Mouse (Mus musculus) forebrain, embryonic 12.5 days (tissue): ENCODE results near the gene Fbxl5. TPM values are rescaled to one million over a fixed set of nuclear protein-coding genes. Genes with fewer than 3 reads are reported as not detected.

Source experiments
- ATAC-seq: fragments of 200-750 bp; cut with Nextera tagmentation; 2 replicates; pipeline ENCODE4 v1.8.0; 2017; ENCODE audit warnings: moderate TSS enrichment; ENCODE audit not compliant: low FRiP score
- H3K27ac ChIP-seq: fragments of 300-500 bp; sonication (generic); 2 replicates; pipeline ENCODE4 v1.5.1; 2016; ENCODE audit warnings: mild to moderate bottlenecking
- H3K27me3 ChIP-seq: fragments of 300-500 bp; sonication (generic); 2 replicates; pipeline ENCODE4 v1.6.1; 2016; ENCODE audit warnings: mild to moderate bottlenecking
- H3K36me3 ChIP-seq: fragments of 300-500 bp; sonication (generic); replicated peaks from 2 replicates; pipeline ENCODE4 v1.6.1; 2016; ENCODE audit warnings: mild to moderate bottlenecking
- H3K4me1 ChIP-seq: fragments of 300-500 bp; sonication (generic); 2 replicates; pipeline ENCODE4 v1.6.1; 2016
- H3K4me2 ChIP-seq: fragments of 300-500 bp; sonication (generic); 2 replicates; pipeline ENCODE4 v1.6.1; 2016; ENCODE audit warnings: mild to moderate bottlenecking, moderate library complexity
- H3K4me3 ChIP-seq: fragments of 300-500 bp; sonication (generic); replicated peaks from 2 replicates; pipeline ENCODE4 v1.5.1; 2016; ENCODE audit warnings: mild to moderate bottlenecking
- H3K9ac ChIP-seq: fragments of 300-500 bp; sonication (generic); 2 replicates; pipeline ENCODE4 v1.6.1; 2016; ENCODE audit warnings: mild to moderate bottlenecking
- H3K9me3 ChIP-seq: fragments of 300-500 bp; sonication (generic); 2 replicates; pipeline ENCODE4 v1.6.1; 2016
- WGBS: fragments of 180-500 bp; shearing (Covaris S2); methylation state at CpG from one replicate; pipeline ENCODE4 v1.1.7; 2016; 5-methylcytosine and 5-hydroxymethylcytosine counted together
- polyA plus RNA-seq: library from polyadenylated mRNA; unstranded; fragments of >200 nt; fragmentation: Nextera tagmentation; extraction: Ambion mirVana; gene quantifications from 2 replicates; pipeline ENCODE4 v1.2.1, GENCODE M21; 2016

The Fbxl5 gene
- polyA plus RNA-seq, 1 experiment from 2014 or later, result 70.1 TPM

DNA sequence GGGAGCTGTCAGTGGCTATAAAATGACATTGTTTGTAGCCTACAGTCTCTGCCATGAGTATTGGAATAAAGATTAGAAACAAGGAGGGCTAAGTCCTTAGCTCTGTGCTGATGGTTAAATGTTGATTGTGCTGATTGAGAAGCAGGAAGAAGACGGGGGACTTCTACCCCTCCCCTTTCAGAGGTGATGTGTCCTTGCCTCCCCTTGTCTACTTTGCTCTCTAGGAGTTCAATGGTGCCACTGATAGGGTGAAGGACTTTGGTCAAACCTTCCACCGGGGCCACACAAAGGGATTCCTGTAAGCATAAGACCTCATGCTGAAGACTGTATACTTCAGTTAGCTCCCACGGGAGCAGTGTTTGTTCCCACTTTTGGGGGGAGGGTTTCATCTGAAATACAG lies 1.4 kb upstream of the Fbxl5 start:
- Histone ChIP-seq H3K9ac (no peak overlapping the region), H3K9me3 (no peaks in the 10 kb centered on the region), H3K4me2 (no peak overlapping the region), H3K36me3 (no peaks in the 10 kb centered on the region), H3K27me3 (no peaks in the 10 kb centered on the region), H3K4me1 (no peaks in the 10 kb centered on the region), H3K27ac (no peak overlapping the region), H3K4me3 (no peak overlapping the region)
- no peak for ATAC-seq
- WGBS, result 87% methylated on average over 3 of the region's 3 CpGs

DNA sequence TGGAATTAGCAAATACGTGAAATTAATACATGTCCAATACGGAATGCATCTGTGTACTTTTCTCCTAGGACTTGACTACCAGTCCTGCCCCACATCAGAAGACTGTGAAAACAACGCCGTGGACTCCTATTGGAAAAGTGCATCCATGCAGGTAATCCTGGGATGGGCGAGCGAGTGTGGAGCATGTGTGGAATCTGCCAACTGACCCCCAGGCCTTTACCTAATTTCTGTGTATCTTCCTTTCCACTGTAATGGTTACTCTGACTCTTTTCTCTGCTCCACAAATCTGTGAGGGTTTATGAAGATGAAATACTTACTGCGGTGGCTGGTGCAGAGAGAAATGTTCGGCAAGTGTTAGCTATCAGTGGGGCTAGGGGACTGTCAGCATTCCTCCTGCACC lies 761 bp upstream of the Fbxl5 start:
- H3K9me3 ChIP-seq, result no peaks in the 10 kb centered on the region
- H3K27ac ChIP-seq, result no peak overlapping the region
- ATAC-seq, result no peak
- H3K4me2 ChIP-seq, result no peak overlapping the region
- WGBS, result 74% methylated on average over 8 of the region's 8 CpGs
- no peaks in the 10 kb centered on the region for H3K4me1 ChIP-seq
- H3K36me3 ChIP-seq, result no peaks in the 10 kb centered on the region
- H3K27me3 ChIP-seq, result no peaks in the 10 kb centered on the region
- no peak overlapping the region for H3K9ac ChIP-seq
- H3K4me3 ChIP-seq, result no peak overlapping the region

DNA sequence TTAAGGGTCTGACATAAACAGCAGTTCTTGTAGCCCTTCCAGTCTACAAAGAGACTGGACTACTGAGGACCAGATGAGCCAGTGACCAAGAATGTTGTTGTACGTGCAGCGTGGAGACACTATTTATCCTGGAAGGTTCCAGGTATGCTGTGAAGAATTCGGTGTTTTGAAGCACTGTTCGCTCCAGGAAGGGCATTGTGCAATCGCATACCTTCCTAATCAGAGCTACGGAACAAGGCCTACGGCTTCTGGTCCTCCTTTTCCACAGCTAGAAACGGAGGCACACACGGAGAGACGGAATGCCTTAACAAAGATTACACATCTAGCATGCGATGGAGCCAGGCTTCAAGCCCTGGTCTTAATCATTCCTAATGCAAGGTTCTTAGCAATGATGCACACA lies 653 bp downstream of the Fbxl5 start:
- Histone ChIP-seq H3K27me3 (no peaks in the 10 kb centered on the region), H3K4me3 (no peak overlapping the region), H3K4me2 (no peak overlapping the region), H3K4me1 (no peaks in the 10 kb centered on the region), H3K27ac (no peak overlapping the region), H3K9ac (no peak overlapping the region), H3K36me3 (no peaks in the 10 kb centered on the region), H3K9me3 (no peaks in the 10 kb centered on the region)
- WGBS, result 92% methylated on average over 11 of the region's 11 CpGs
- ATAC-seq, result no peak

DNA sequence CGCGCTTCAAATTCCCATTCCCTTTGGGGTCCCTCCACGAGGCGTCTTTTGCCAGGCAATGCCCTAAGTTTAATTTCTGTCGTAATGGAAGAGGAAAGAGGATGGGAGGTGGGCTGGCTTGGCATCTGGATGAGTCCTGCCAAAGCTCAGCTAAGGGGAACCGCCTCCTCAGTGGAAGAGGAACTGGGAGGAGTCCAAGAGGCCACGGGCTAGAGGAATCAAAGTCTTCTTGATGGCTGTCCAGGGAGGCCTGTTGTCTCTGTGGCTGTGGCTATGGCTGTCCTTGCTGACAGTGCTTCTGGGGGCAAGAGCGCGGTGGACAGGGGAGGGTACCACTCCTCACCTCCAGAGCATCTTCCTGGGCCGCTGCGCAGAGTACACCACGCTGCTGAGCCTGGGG lies 2.7 kb downstream of the Fbxl5 start, which contains the start of gene Bst1:
Bst1 (plus strand) TSS at position 191 of the 400 bp plus-strand sequence.
- Histone ChIP-seq H3K4me3 (no peak within 1 kb of the TSS), H3K27me3 (no peaks in the 10 kb centered on the region), H3K36me3 (no peaks in the 10 kb centered on the region), H3K27ac (no peak within 1 kb of the TSS), H3K4me1 (no peaks in the 10 kb centered on the region), H3K9me3 (no peaks in the 10 kb centered on the region), H3K9ac (no peak within 1 kb of the TSS), H3K4me2 (no peak within 1 kb of the TSS)
- WGBS, result 50% methylated on average over 12 of the region's 12 CpGs
- ATAC-seq, result no peak

DNA sequence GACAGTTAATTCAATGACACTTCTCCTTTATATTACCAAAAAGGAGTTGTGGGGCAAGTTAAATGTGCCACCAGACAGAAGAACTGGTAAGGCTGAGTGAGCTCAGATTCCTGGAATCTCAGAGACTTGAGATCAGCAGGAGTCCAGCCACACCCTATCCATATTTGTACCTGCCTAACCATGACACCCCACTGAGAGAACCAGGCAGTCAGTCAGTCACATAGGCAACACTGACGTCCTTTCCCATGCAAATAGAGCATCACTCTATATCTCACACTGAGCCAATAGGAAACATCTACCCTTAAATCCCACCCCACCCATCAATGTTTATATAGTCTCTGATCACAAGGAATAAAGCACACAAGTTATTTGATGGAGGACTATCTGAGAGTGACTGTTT lies 5.7 kb downstream of the Fbxl5 start:
- Histone ChIP-seq H3K27ac (no peak overlapping the region), H3K9me3 (no peaks in the 10 kb centered on the region), H3K36me3 (no peaks in the 10 kb centered on the region), H3K9ac (no peak overlapping the region), H3K4me3 (no peak overlapping the region), H3K27me3 (no peaks in the 10 kb centered on the region), H3K4me2 (no peak overlapping the region), H3K4me1 (no peaks in the 10 kb centered on the region)
- ATAC-seq, result no peak
- WGBS, result 52% methylated on average over 1 of the region's 1 CpGs

DNA sequence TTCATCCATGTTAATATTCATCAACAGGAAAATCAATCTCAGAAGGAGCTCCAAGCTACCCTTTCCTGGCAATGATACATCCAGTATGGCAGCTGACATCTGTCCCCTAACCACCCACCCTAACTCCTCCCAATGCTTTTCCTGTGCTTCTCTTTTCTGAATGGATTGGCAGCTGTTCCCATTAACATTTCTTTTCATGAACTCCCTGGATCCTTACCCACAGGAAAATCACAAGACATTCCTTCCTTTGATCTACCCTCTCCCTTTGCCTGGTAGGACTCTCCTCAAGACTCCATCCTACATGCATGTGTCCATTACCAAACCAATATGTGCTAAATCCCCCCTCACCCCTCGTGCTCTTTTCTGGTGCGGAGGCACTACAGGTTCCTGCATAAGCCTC lies 6.9 kb downstream of the Fbxl5 start:
- H3K27me3 ChIP-seq, result no peaks in the 10 kb centered on the region
- no peaks in the 10 kb centered on the region for H3K9me3 ChIP-seq
- 86% methylated on average over 2 of the region's 2 CpGs for WGBS
- no peak overlapping the region for H3K4me2 ChIP-seq
- no peak overlapping the region for H3K4me3 ChIP-seq
- no peaks in the 10 kb centered on the region for H3K4me1 ChIP-seq
- no peak for ATAC-seq
- no peak overlapping the region for H3K9ac ChIP-seq
- no peaks in the 10 kb centered on the region for H3K36me3 ChIP-seq
- no peak overlapping the region for H3K27ac ChIP-seq

DNA sequence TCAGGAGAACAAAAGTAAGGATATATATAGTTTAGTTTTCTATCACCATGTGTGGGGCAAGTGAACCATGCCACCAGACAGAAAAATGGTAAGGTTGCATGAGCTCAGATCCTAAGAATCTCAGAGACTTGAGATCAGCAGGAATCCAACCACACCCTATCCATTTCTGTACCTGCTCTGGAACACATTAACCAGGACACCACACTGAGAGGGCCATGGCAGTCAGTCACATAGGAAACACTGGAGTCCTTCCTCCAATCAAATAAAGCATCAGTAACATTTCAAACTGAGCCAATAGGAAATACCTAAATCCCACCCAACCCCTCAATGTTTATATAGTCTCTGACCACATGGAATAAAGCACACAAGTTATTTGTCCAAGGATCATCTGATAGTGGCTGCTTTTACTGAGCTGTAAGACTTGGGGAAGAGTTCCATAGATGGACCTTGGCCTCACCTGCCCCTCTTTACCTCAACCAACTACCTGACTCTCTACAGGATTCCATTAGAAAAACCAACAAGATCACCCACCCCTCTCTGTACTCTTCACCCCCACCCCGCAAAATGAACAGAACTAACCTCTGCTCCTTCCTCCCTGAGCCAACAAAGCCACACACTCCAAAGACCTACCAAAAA lies 10.9 kb downstream of the Fbxl5 start:
- 94% methylated on average over 1 of the region's 1 CpGs for WGBS
- H3K9me3 ChIP-seq, result no peaks in the 10 kb centered on the region
- H3K4me3 ChIP-seq, result no peak overlapping the region
- no peak overlapping the region for H3K9ac ChIP-seq
- no peaks in the 10 kb centered on the region for H3K4me1 ChIP-seq
- no peak overlapping the region for H3K4me2 ChIP-seq
- H3K27me3 ChIP-seq, result 0 out of 2 replicates have a peak, but pooled peaks cover 2% of the 10 kb centered on the region
- ATAC-seq, result no peak
- no peak overlapping the region for H3K27ac ChIP-seq
- no peaks in the 10 kb centered on the region for H3K36me3 ChIP-seq

DNA sequence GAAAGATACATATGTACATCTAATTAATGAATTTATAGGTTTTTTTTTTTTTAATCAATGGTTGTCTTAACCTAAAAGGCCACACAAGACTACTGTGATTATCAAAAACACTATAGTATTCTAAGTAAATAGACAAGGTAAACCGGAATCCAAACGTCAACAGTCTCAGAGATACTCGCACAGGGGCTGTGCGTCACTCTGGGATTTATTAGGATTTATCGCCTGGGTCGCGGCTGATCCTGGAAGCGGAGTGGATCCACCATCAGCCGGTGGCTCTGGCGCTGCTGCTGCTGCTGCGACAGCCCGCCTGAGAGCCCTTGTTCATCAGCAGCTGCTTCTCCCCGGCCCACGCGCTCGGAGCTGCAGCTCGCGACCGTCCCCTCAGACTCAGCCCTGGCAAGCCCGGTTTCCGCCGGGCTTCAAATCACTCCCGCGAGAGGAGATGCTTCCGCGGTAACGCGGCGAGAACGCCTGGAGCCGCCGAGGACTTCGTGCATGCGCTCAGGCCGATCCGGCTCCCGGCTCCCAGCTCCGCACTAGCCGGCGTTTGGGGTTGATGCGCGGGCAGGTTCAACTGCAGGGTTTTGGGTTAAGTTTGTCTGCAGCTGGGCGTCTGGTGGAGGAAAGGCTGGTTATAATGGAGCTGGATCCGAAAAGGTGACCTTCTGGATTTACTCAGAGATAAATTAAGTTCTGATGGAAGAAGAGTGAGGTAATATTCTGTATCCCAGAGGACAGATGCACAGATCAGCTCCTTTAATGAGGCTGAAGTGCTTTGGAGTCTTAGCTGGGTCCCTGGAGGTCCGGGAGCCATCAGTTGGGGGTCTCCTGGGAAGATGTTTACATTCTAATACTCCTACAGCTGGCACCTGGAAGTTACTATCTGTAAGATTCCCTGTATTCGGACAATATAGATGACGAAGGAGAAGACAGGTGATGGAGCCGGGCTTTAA lies 13.4 kb downstream of the Fbxl5 start:
- no peaks in the 10 kb centered on the region for H3K4me1 ChIP-seq
- H3K4me2 ChIP-seq, result peak overlapping the region; percentile 65
- WGBS, result 4% methylated on average over 48 of the region's 48 CpGs
- H3K4me3 ChIP-seq, result peak overlapping the region; percentile 46
- peak overlapping the region; percentile 79 for H3K27ac ChIP-seq
- H3K9ac ChIP-seq, result peak overlapping the region; percentile 69
- H3K9me3 ChIP-seq, result no peaks in the 10 kb centered on the region
- peak; percentile 97 for ATAC-seq
- 0 out of 2 replicates have a peak, but pooled peaks cover 2% of the 10 kb centered on the region for H3K27me3 ChIP-seq
- H3K36me3 ChIP-seq, result no peaks in the 10 kb centered on the region

DNA sequence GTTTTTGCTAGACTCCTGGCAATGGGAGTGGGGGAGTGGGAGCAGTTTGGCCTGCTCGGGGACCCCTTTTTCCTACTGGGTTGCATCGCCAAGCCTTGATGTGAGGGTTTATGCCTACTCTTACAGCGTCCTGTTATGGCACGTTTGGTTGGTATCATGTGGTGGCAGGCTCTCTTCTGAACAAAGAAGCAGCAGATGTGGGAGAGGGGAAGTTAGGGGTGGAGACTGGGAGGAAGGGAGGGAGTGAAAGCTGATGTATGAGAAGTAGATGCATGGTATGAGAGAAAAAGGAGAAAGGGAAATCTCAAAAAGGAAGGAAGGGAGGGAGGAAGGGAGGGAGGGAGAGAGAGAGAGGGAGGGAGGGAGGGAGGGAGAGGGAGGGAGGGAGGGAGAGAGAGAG lies 14.5 kb downstream of the Fbxl5 start:
- 78% methylated on average over 4 of the region's 4 CpGs for WGBS
- no peak overlapping the region for H3K27ac ChIP-seq
- ATAC-seq, result no peak

DNA sequence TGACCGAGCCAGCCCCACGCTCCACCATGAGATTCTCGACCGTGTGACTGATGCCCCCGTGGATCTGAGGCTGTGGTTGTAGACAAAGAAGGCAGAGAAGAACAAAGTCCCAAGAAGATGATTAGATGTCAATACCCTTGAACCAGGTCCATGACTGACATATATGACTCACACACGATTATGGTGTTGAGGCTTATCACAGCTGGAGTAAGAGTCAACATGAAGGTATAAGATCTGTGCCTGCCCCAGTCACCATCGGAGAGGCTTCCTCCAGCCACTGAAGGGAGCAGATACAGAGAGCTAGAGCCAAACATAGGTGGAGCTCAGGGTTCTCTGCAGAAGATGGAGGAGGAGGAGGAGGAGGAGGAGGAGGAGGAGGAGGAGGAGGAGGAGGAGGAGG lies 15.1 kb downstream of the Fbxl5 start:
- Histone ChIP-seq H3K27me3 (0 out of 2 replicates have a peak, but pooled peaks cover 2% of the 10 kb centered on the region), H3K4me3 (no peak overlapping the region), H3K9me3 (no peaks in the 10 kb centered on the region), H3K9ac (no peak overlapping the region), H3K36me3 (no peaks in the 10 kb centered on the region), H3K4me1 (no peaks in the 10 kb centered on the region), H3K27ac (no peak overlapping the region), H3K4me2 (no peak overlapping the region)
- no peak for ATAC-seq
- 97% methylated on average over 7 of the region's 7 CpGs for WGBS

More for the DNA sequence above, 14.5 kb downstream of the Fbxl5 start:
- no peaks in the 10 kb centered on the region for H3K4me1 ChIP-seq
- H3K9me3 ChIP-seq, result no peaks in the 10 kb centered on the region
- no peak overlapping the region for H3K4me2 ChIP-seq
- no peaks in the 10 kb centered on the region for H3K36me3 ChIP-seq
- 0 out of 2 replicates have a peak, but pooled peaks cover 2% of the 10 kb centered on the region for H3K27me3 ChIP-seq
- no peak overlapping the region for H3K9ac ChIP-seq
- no peak overlapping the region for H3K4me3 ChIP-seq

DNA sequence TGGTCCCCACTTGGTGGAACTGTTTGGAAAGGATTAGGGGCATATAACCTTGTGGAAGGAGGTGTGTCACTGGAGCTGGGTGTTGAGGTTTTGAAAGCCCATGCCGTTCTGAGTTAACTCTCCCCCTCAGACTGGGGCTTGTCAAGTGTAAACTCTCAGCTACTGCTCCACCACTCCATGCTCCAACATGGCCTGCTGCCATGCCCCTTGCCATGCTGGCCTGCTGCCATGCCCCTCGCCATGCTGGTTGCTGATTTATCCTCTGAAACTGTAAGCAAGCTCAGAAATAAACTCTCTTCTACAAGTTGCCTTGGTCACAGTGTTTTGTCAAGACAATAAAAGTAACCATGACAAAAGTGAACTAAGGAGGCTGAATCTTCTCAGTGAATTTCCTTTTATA lies 16.0 kb downstream of the Fbxl5 start:
- no peaks in the 10 kb centered on the region for H3K9me3 ChIP-seq
- ATAC-seq, result no peak
- no peaks in the 10 kb centered on the region for H3K36me3 ChIP-seq
- H3K9ac ChIP-seq, result no peak overlapping the region
- H3K4me1 ChIP-seq, result no peaks in the 10 kb centered on the region
- 83% methylated on average over 2 of the region's 2 CpGs for WGBS
- no peak overlapping the region for H3K4me3 ChIP-seq
- no peak overlapping the region for H3K4me2 ChIP-seq
- H3K27me3 ChIP-seq, result 0 out of 2 replicates have a peak, but pooled peaks cover 2% of the 10 kb centered on the region
- H3K27ac ChIP-seq, result no peak overlapping the region

DNA sequence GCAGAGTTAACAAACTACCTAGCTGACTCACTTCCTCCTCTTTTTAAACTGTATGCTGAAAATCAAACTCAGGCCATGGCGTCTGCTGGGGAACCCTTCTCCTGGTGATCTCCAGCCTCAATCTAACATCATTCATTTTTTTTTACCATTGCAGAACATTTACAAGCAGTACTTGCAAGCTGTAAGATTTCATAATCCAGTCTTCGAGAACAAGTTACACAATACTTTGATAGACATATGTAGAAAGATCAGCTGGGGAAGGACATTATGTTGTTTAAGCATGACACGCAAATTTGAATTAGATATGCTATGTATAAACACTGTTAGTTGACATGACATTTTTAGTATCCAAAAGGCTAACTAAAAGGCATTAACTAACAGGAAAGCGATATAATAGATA lies 19.6 kb downstream of the Fbxl5 start:
- no peak overlapping the region for H3K9ac ChIP-seq
- 0 out of 2 replicates have a peak, but pooled peaks cover 2% of the 10 kb centered on the region for H3K27me3 ChIP-seq
- H3K9me3 ChIP-seq, result no peaks in the 10 kb centered on the region
- no peak for ATAC-seq
- H3K4me2 ChIP-seq, result no peak overlapping the region
- no peak overlapping the region for H3K27ac ChIP-seq
- no peaks in the 10 kb centered on the region for H3K4me1 ChIP-seq
- H3K36me3 ChIP-seq, result no peaks in the 10 kb centered on the region
- WGBS, result 91% methylated on average over 4 of the region's 4 CpGs
- no peak overlapping the region for H3K4me3 ChIP-seq
